Mouse (Mus musculus) bone marrow macrophage, adult 2 months (primary cell): ENCODE results near the gene Meox1.

ENCODE experiments used
- CTCF ChIP-seq: IDR thresholded peaks from 2 replicates; pipeline ENCODE4 v1.5.1; 2012; ENCODE audit warnings: low read depth, mild to moderate bottlenecking, low read length, moderate library complexity
- POLR2A ChIP-seq: IDR thresholded peaks from 2 replicates; pipeline ENCODE4 v1.6.1; 2012; ENCODE audit warnings: mild to moderate bottlenecking, low read depth, low read length, borderline replicate concordance

DNA sequence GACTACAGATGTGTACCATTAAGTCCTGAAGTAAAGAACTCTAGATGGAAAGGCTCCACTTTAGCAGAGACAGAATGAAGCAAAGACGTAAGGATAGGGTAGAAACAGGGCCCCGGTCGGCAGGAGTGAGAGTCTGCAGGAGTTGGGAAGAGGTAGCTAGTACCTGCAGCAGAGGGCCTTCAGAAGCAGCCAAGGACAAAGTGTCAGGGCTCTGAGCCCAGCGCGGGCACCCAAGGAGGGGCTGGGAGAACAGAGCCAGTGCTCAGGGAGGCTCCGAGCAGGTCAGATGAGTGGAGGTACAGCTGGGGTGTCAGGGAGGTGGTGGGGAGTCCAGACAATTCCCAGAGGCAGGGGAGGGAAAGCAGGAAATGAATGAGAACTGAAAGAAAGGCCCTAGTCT lies 29.8 kb upstream of the Meox1 start:
- no peak for TF ChIP-seq CTCF
- no peak for TF ChIP-seq POLR2A
